Mouse (Mus musculus) cerebellum, postnatal 25 days (tissue): ENCODE data around the gene Gm20878.
"Not testable (repeated sequence)": the region's sequence is repeated elsewhere in the genome, so short reads cannot be mapped to it uniquely, and the experiment has no call there.

ENCODE experiments used
- DNase-seq, 2 experiments: peaks; one replicate each; pipeline ENCODE4 v3.0.0; 2021; ENCODE audit warnings: mixed read lengths in 2 of 2

Gene Gm20878

DNA sequence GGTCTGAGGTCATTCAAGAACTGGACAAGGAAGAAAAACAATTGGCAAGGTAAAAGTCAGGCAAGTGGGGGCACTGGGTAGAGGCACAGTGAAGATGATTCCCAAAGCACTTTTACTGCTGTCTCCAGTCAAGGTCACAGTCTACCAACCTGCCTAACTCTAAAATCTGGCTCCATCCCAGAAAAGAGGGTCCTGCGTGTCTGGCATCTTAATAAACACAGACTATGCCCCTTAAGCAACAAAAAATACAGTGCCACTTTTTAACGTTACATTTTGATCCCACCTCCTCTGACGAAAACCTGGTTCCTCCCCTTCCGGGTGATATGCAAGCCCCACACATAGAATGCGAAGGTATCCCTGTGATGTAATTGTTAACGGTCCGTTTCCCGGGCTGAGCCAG lies at the start of gene Gm20878:
Gm20878 (plus strand) TSS at position 301 of the 400 bp plus-strand sequence.
- DNase-seq = not testable (repeated sequence)

DNA sequence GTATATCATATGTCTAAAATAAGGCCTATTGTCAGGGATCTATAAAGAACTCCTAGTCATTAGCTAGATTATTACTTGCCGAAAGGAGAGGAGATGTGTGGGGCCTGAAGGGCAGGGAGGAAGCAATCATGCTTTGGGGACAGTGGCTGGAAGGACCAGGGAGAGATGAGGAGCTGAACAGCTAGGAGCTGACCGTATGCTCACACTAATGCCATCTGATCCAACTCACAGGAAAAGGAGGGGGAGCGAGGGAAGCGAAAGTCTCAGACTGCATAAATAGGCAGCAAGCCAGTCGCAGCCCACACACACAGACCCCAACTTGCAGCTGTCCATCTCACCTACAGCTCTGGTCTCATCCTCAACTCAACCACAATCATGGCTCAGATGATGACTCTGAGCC lies 38.1 kb upstream of the Gm20878 start, which contains the start of gene Gm21541:
Gm21541 (plus strand) TSS at position 301 of the 400 bp plus-strand sequence.
- DNase-seq = not testable (repeated sequence)

DNA sequence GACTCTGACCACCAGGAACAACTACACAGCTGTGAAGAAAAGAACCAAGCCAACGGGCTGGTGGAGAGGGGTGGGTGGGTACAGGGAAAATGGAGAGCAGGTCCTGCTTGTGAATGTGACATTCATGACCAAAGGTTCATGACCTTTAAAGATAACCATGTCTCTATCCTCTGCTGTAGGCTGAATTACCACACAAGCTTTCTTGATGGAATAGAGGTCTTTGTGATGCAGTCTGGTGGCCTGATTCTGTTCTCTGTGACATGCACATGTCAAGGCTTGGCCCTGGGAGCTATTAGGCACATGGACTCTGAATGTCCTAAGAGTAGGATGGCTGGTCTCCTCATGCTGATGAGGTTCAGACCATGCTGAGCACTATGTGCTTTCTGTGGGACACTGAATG lies 24.4 kb downstream of the Gm20878 start, which contains the start of gene Fam205a4:
Fam205a4 (plus strand) TSS at position 301 of the 400 bp plus-strand sequence.
- not testable (repeated sequence) for DNase-seq
